Mouse (Mus musculus) c-Kit-positive CD71-positive TER-119-negative erythroid progenitor cells, embryonic 14.5 days (primary cell): Measurements from ENCODE around the gene Etfa.

Source experiments
- DNase-seq: peaks from one replicate; pipeline ENCODE4 v3.0.0-alpha.2; 2013; ENCODE audit warnings: low read depth

Etfa gene

GRCm38 (mm10) chr9:55511521-55511993 is 486 bp downstream of the Etfa start:
- DNase-seq: peak; percentile 40

- DNase-seq: no peak
These were observed 1.3 kb downstream of the Etfa start for GRCm38 (mm10) chr9:55510651-55511235.

GRCm38 (mm10) chr9:55509731-55510130 is 2.3 kb downstream of the Etfa start:
- DNase-seq: no peak

- DNase-seq: no peak
These were observed 3.3 kb downstream of the Etfa start for GRCm38 (mm10) chr9:55508701-55509100.

- DNase-seq: no peak
These were observed 4.1 kb downstream of the Etfa start for GRCm38 (mm10) chr9:55507922-55508321.

- DNase-seq: no peak
These were observed 29.9 kb downstream of the Etfa start for GRCm38 (mm10) chr9:55482116-55482515.

- no peak for DNase-seq
These were observed 33.3 kb downstream of the Etfa start for GRCm38 (mm10) chr9:55478699-55479098.

GRCm38 (mm10) chr9:55476084-55476483 is 36.0 kb downstream of the Etfa start:
- no peak for DNase-seq

- no peak for DNase-seq
These were observed 43.6 kb downstream of the Etfa start for GRCm38 (mm10) chr9:55468397-55468796.

- no peak for DNase-seq
These were observed 58.7 kb downstream of the Etfa start for GRCm38 (mm10) chr9:55453366-55453765.

- no peak for DNase-seq
These were observed 59.1 kb downstream of the Etfa start for GRCm38 (mm10) chr9:55452906-55453305.

GRCm38 (mm10) chr9:55451426-55451825 is 60.6 kb downstream of the Etfa start:
- no peak for DNase-seq

- DNase-seq: no peak
These were observed 62.0 kb downstream of the Etfa start for GRCm38 (mm10) chr9:55450035-55450434.

GRCm38 (mm10) chr9:55449108-55449507 is 62.9 kb downstream of the Etfa start:
- no peak for DNase-seq

- DNase-seq: no peak
These were observed 64.5 kb downstream of the Etfa start for GRCm38 (mm10) chr9:55447509-55447908.

GRCm38 (mm10) chr9:55439206-55439780 is 72.8 kb downstream of the Etfa start:
- no peak for DNase-seq

- DNase-seq: no peak
These were observed 73.6 kb downstream of the Etfa start for GRCm38 (mm10) chr9:55438433-55438832.

- DNase-seq: no peak
These were observed 78.2 kb downstream of the Etfa start for GRCm38 (mm10) chr9:55433875-55434274.

GRCm38 (mm10) chr9:55432306-55433289 is 79.4 kb downstream of the Etfa start:
- no peak for DNase-seq

- DNase-seq: no peak
These were observed 81.9 kb downstream of the Etfa start for GRCm38 (mm10) chr9:55430133-55430532.

GRCm38 (mm10) chr9:55429242-55429975 is 82.6 kb downstream of the Etfa start:
- DNase-seq: peak; percentile 72

- DNase-seq: no peak
These were observed 86.7 kb downstream of the Etfa start for GRCm38 (mm10) chr9:55425271-55425810.
